8 mouse cellular contexts compared by ENCODE assay signal in the genomic region with DNA sequence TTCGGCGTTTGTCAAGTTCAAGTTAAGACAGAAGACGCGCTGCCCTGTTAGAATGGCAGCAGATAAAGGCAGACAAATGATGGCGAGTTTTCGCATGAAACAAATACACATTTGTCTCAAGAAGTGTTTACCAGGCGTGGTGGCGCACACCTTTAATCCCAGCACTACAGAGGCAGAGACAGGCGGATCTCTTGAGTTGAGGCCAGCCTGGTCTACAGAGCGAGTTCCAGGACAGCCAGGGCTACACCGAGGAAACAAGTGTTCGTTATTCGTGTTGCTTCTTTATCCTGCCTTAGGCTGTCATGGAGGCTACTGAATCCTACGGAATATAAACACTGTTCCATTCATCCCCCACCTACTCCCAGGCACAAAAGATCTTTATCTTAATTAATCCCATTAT. TPM values are rescaled to one million over a fixed set of nuclear protein-coding genes. Genes with fewer than 3 reads are reported as not detected.
DNase-seq lines count a peak whose midpoint lies in the region; ATAC-seq lines count a peak whose summit lies in the region.

No protein-coding gene starts in this region.

- H3K9ac ChIP-seq in lung, embryonic 16.5 days (ENCODE audit: low read length) = peak overlapping the region; percentile 78
- peak overlapping the region; percentile 53 for H3K9ac ChIP-seq in limb, embryonic 11.5 days (ENCODE audit: low read length)
- peak overlapping the region; percentile 57 for H3K9ac ChIP-seq in neural tube, embryonic 15.5 days (replicated peaks)

- DNase-seq in lung, postnatal 14 days = no peak
- DNase-seq in limb, embryonic 11.5 days (ENCODE audit: low spot score) = no peak
- DNase-seq in embryo, embryonic 10.5 days (ENCODE audit: low spot score) = no peak
- no peak for DNase-seq in left cerebral cortex, postnatal 14 days (ENCODE audit: low spot score in 2 of 2)
- DNase-seq in cerebellum, adult 18-20 months = no peak

- peak; percentile 31 for ATAC-seq in lung, embryonic 16.5 days (ENCODE audit: low read depth)
- peak; percentile 26 for ATAC-seq in erythroblast, adult 5-6 weeks (replicated peaks; ENCODE audit: low FRiP score, poor library complexity, severe bottlenecking)
- peak; percentile 32; the same call in 1 of the 2 replicates for ATAC-seq in limb, embryonic 11.5 days (ENCODE audit: insufficient number of reproducible peaks, low FRiP score, low TSS enrichment, low read depth)
- ATAC-seq in neural tube, embryonic 15.5 days (ENCODE audit: low FRiP score) = peak; percentile 62

- H3K36me3 ChIP-seq in lung, embryonic 16.5 days (ENCODE audit: control insufficient read depth, insufficient read depth, low read length) = 0 out of 2 replicates have a peak, but pooled peaks cover 2% of the 10 kb centered on the region
- no peaks in the 10 kb centered on the region for H3K36me3 ChIP-seq in limb, embryonic 11.5 days (ENCODE audit: control insufficient read depth, insufficient read depth, low read length)
- H3K36me3 ChIP-seq in neural tube, embryonic 15.5 days = peaks cover 7% of the 10 kb centered on the region

- peaks cover 3% of the 10 kb centered on the region for H3K4me1 ChIP-seq in lung, embryonic 16.5 days (replicated peaks; ENCODE audit: control insufficient read depth, insufficient read depth, low read length)
- peaks cover 5% of the 10 kb centered on the region; the same call in 1 of the 2 replicates for H3K4me1 ChIP-seq in limb, embryonic 11.5 days (ENCODE audit: control insufficient read depth, insufficient read depth, low read length)
- H3K4me1 ChIP-seq in neural tube, embryonic 15.5 days = peaks cover 9% of the 10 kb centered on the region

- peak overlapping the region; percentile 97 for H3K27ac ChIP-seq in lung, embryonic 16.5 days (ENCODE audit: low read length)
- H3K27ac ChIP-seq in limb, embryonic 11.5 days (replicated peaks; ENCODE audit: low read depth, low read length) = peak overlapping the region; percentile 49; the same call in 1 of the 2 replicates
- H3K27ac ChIP-seq in neural tube, embryonic 15.5 days (replicated peaks) = peak overlapping the region; percentile 97

- H3K4me2 ChIP-seq in lung, embryonic 16.5 days (ENCODE audit: low read depth, low read length) = peak overlapping the region; percentile 59
- H3K4me2 ChIP-seq in limb, embryonic 11.5 days (ENCODE audit: low read depth, severe bottlenecking) = peak overlapping the region; percentile 47
- peak overlapping the region; percentile 61 for H3K4me2 ChIP-seq in neural tube, embryonic 15.5 days

- 10% methylated on average over 14 of the region's 14 CpGs for WGBS in lung, embryonic 16.5 days
- WGBS in limb, embryonic 11.5 days = 16% methylated on average over 14 of the region's 14 CpGs
- 13% methylated on average over 14 of the region's 14 CpGs for WGBS in neural tube, embryonic 15.5 days

- no peaks in the 10 kb centered on the region for H3K27me3 ChIP-seq in lung, embryonic 16.5 days (ENCODE audit: control insufficient read depth, insufficient read depth, low read depth, low read length)
- H3K27me3 ChIP-seq in limb, embryonic 11.5 days (ENCODE audit: control insufficient read depth, insufficient read depth, low read length) = no peaks in the 10 kb centered on the region
- H3K27me3 ChIP-seq in neural tube, embryonic 15.5 days (replicated peaks) = no peaks in the 10 kb centered on the region

- peak overlapping the region; percentile 63 for H3K4me3 ChIP-seq in lung, embryonic 16.5 days (ENCODE audit: low read length)
- peak overlapping the region; percentile 94 for H3K4me3 ChIP-seq in limb, embryonic 11.5 days (ENCODE audit: low read depth, low read length)
- peak overlapping the region; percentile 89 for H3K4me3 ChIP-seq in neural tube, embryonic 15.5 days (replicated peaks)

- no peaks in the 10 kb centered on the region for H3K9me3 ChIP-seq in lung, embryonic 16.5 days (ENCODE audit: control insufficient read depth, low read length)
- no peaks in the 10 kb centered on the region for H3K9me3 ChIP-seq in limb, embryonic 11.5 days (ENCODE audit: control insufficient read depth, low read length)
- H3K9me3 ChIP-seq in neural tube, embryonic 15.5 days (replicated peaks) = no peaks in the 10 kb centered on the region

- intact Hi-C loops in left cerebral cortex, postnatal 14 days (cut with DNase I) = no loop called here

RNA-seq across cellular contexts. Expression of a gene that starts 0.6 kb away (rescaled TPM):
- 53.0 and 58.7 TPM in 2 replicates for polyA plus RNA-seq in lung, embryonic 16.5 days (2015; fragmentation: Nextera tagmentation; extraction: Ambion mirVana)
- total RNA-seq in erythroblast, adult 5-6 weeks (2015; ENCODE audit: low replicate concordance) = 49.4 and 67.3 TPM in 2 replicates
- total RNA-seq in erythroblast, adult 5-6 weeks (2017; ENCODE audit: low replicate concordance) = 59.6 and 168 TPM in 2 replicates
- polyA plus RNA-seq in limb, embryonic 11.5 days (2014; fragmentation: Nextera tagmentation; extraction: Ambion mirVana) = 129 and 141 TPM in 2 replicates
- polyA plus RNA-seq in neural tube, embryonic 15.5 days (2015; fragmentation: Nextera tagmentation; extraction: Ambion mirVana) = 39.5 and 48.8 TPM in 2 replicates
- total RNA-seq in left cerebral cortex, postnatal 14 days (2021) = 10 to 100 TPM; 44.9 to 48.4 TPM
